Mouse (Mus musculus) Muller cell, postnatal 12 days (primary cell): ENCODE measurements at regions not wholly inside any gene's neighbourhood (a gene's known extent, or its start where the extent isn't known, plus 50 kb on each side); places are given as distances from the start of the nearest gene placed in this dataset.

Source experiments
- DNase-seq: peaks from one replicate; pipeline ENCODE4 v3.0.0-alpha.2; 2015; ENCODE audit errors: inconsistent ontology term

DNA sequence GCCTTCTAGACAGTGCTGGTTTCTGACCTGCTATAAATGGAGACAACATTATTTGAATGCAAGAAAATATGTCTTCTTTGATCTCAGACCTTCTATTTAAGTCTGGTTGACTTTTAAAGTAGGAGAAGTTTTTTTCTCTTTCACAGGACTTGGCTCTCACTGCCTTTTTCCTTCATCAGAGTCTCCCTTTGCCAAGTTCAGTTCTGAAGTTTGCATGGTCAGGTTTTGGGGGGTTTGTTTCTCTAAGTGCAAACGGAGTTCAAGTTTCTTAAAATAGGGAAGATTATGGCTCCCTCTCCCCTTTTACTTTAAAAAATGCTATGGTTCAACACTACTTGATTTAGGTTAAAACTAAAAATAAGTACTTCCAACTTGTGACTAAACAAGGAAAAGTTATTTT is 106.2 kb upstream of the Adamts5 start:
- DNase-seq, result no peak

DNA sequence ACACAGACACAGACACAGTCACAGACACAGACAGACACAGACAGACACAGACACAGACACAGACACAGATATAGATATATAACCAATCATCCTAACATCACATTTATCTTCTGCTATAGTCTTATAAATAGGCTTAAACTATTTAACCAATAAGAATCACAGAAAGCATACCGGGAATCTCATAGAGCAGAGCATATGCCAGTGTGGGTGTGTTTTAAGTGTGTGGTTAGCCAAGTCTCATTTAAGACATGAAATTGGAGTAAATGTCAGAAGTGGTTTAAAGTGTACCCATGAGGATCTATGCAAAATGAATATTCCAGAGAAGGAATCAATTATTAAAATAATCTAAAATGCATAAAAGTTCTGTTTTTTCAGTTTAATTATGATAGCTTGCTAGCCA is 99.2 kb upstream of the Adamts5 start:
- no peak for DNase-seq

DNA sequence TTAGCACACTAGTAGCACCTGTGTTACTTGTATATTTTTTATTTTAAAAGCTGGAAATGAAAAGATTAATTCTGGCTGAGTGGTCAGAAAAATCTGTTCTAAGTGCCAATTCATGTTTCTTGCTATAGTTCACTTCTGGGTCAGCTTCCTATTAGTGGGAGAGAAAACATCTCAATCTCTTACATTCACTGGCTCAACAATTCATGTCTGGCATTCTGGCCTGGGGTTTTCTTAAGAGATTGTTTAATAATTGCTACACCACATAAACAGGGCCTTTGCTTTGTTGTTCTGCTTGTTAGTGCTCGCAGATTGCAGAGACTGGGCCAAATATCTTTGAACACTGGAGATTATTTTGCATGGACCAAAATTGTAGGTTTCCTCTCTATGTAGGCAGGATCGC is 84.2 kb upstream of the Adamts5 start:
- DNase-seq, result peak; percentile 92

DNA sequence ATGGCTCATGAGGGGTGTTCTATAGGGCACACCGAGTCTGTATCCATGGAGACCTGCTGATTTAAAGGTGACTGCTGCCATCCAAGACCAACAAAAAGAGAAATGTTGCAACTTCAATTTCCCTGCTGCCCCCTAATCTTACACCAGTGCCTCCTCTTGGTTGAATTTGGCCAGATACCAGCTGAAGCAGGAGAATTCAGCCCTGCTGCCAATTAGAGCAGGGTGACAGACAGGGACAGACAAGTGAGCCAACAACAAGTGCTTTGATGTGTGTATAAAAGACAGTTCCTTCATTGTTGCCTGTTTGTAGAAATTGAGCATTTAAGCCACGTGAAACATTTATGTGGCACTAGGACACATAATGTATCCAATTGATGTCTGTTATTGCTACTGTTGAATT is 75.5 kb upstream of the Adamts5 start:
- DNase-seq, result peak; percentile 82

DNA sequence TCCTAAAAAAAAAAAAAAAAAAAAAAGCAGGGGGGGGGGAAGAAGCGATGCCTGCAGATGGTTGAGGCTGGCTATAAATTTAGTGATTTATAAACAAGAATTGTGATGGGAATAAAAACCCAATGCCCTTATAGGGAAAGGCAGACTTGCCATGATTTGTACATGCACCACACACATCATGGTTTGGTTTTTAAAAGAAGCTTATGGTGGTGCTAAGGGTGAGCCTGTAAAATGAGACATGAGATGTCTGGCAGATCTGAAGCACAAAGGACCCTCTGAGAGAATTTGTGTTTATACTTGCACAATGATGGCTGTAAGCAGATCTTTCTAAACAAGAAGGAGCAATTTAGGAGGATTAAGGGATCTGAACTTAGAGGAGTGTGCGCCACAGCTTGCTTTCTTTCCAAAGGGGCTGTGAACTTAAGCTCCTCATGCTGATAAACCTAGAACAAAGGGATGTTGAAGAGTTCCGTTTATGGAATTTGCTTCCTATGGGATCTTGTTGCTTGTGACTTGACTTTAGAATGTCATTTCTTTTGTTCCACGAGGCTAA is 65.3 kb upstream of the Adamts5 start:
- no peak for DNase-seq

DNA sequence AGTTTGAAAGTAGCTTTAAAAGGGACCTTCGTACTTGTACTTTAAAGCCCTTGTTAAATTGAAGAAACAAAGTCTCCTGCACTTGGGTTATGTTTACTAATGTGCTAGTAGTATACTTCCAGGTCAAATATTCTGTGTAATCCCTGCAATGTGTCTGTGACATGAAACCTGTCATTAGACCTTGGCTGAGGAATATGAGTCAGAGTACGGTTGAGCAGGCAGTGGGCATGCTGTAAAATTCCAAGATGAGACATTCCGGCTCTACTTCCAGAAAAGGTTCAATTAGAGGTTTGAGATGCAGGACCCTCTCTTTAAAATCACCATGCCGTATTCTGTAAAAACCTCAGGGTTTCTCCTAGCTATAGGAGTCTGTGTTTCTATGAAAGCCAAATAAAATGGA is 64.6 kb upstream of the Adamts5 start:
- peak; percentile 73 for DNase-seq

DNA sequence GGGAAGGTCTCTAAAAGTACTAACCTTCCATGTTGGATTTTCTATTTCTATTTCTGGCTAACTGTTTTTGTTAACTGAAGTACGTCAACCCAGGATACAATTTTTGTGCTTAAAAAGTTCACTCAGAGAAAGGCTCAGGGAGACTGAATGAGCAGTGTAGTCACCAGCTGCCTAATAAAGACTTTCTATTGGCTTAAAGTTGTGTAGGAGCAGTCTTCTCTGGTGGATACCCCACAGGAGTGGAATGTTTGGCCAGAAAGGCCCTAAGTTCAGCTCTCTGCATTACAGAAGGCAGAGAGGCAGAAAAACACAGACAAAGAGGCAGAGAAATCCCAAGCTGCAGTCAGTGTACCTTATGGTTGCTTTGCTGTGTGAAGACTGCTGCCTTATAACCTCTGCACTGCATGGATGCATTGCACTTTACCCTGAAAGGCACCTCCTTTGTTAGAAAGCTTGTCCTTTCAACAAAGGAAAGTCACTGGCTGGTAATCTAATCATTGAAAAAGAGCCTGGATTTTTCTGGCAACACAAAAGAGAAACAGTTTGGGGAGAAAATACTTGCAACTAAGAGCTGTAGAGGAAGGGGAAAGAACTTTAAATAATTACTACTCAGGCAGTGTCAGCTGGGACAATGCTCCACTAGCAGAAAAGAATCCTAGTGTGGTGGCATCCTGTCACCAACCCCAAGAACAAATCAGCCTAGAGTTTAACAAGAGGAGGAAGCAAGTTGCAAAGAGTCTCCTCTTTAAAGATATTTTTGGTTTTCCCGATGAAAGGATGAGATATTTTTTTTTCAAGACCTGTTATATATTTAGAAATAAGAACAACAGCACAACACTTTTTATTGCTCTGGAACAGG is 63.0 kb upstream of the Adamts5 start:
- DNase-seq, result peak; percentile 39

DNA sequence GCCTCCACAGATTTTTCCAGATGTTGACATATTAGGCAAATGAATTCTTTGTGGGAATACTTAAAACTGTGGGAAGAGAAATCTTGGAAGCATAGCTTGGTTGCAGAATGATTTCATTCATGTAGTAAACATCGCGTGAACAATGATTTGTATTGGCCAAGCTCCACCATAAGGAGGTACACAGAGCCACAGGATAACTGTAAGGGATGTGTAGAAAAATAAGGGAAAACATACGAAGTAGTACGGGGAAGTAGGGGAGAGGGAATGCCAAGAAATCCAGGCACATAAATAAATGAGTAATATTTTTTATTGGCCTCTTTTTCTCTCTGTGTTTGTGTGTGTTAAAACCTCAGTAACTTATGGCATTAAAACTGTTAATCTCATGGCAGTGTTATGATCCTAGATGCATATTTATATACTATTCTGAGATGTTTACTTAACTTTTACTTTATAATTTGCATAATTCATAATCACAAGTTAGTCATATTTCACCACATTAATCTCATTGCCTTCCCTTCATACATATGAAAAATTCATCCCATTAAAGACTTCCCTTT is 54.5 kb upstream of the Adamts5 start:
- DNase-seq, result no peak

DNA sequence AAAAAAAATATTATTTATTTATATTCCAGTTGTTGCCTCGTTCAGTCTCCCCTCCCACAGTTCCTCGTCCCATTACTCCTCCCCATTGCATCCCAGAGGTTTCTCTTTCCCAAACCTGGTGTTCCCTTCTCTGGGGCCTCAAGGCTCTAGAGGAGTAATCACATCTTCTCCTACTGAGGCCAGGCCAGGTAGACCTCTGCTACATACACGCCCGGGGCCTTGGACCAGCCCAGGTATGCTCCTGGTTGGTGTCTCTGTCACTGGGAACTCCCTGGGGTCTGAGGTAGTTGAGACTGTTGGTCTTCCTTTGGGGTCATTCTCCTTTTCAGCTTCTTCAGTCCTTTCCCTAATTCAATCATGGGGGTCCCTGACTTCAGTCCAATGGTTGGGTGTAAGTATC is 50.0 kb upstream of the Adamts5 start:
- no peak for DNase-seq
